Mouse (Mus musculus) megakaryocyte-erythroid progenitor cell, adult 5-6 weeks (primary cell): ENCODE data around the gene Faf1. TPM values are rescaled to one million over a fixed set of nuclear protein-coding genes. Genes with fewer than 3 reads are reported as not detected.

ENCODE experiments used
- ATAC-seq: replicated peaks from 2 replicates; pipeline ENCODE4 v1.8.0; 2016; ENCODE audit warnings: mild to moderate bottlenecking, inconsistent platforms; ENCODE audit not compliant: severe bottlenecking, poor library complexity, low FRiP score, low TSS enrichment
- total RNA-seq, 2 experiments: library from RNA; stranded (forward) in 1 of 2; stranded (reverse) in 1 of 2; fragments of 200-1000, 215-1000 nt in 1 of 2; fragments of >200 nt in 1 of 2; fragmentation: Nextera tagmentation in 1 of 2; gene quantifications; 2 replicates each; pipeline ENCODE4 v1.2.3; 2014 to 2017

The Faf1 gene
- total RNA-seq (2014; fragmentation: Nextera tagmentation) (36.9 and 45.3 TPM in 2 replicates), total RNA-seq (2017) (45.1 and 94.8 TPM in 2 replicates)

DNA sequence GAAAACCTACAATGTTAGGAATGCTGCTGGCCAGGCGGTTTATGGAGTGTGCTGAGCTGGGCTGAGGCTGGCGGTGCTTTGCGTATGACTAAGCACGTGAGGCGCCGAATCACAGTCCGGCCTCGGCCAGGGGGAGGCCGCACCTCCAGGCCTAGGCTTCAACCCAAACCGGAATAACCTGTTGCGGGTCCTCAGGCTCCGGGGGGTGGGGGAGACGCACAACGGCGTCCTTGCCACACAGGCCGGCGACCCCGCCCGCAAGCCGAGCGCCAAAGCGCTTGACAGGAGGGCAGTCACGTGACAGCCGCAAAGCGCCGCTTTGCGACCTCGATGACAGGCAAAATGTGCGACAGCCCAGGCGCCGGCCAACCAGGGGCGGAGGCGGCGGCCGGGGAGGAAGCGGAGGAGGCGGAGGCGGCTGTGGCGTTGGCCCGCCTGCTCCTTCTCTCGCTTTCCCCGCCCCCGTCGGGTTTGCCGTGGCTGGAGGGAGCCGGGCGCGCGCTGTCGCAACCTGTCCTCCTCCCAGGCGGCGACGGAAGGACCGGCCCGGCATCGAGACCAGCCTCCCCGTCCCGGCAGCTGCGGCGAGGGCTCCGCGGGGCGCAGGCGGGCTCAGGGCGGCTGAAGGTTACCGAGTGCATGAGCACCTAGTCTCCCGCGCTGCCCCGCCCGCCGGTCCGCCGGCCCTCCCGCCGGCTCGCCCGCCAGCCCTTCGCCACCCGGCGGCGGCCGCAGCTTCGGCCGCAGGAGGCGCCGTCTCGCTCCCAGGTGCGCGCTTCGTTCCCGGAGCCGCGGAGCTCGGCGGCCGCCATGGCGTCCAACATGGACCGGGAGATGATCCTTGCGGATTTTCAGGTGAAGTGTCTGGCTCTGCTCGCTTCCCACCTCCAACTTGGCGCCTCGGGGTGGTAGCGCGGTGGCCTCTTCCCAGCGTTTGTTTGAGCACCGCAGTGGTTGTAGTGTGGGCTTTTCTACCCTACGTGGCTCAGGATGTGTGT lies at the start of gene Faf1:
Faf1 (plus strand) TSS at position 371 of the 998 bp plus-strand sequence.
- ATAC-seq, result peak; percentile 97

GRCm38 (mm10) chr4:109630215-109630614 lies 46.2 kb upstream of the Faf1 start:
- ATAC-seq, result no peak

DNA sequence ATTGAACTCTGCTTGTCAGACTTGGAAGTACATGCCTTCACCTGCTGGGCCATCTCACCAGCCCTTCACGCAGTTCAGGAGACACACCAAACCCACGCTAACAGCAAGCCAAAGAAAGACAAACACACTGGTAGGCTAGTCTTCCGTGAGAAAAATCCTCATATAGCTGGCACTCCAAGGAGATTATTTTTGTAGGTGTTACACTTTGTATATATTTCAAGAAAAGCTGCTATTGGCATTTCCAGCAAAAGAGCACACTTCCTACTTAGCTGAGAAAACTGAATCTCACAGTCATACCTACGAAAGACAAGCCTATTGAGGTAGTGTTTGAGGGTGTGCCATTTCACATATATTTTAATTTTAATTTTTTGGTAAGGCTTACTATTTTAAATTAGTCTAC lies 45.4 kb upstream of the Faf1 start:
- no peak for ATAC-seq

- no peak for ATAC-seq
Observed at GRCm38 (mm10) chr4:109634971-109635370, 41.4 kb upstream of the Faf1 start.

- no peak for ATAC-seq
Observed at GRCm38 (mm10) chr4:109639356-109639755, 37.0 kb upstream of the Faf1 start.

DNA sequence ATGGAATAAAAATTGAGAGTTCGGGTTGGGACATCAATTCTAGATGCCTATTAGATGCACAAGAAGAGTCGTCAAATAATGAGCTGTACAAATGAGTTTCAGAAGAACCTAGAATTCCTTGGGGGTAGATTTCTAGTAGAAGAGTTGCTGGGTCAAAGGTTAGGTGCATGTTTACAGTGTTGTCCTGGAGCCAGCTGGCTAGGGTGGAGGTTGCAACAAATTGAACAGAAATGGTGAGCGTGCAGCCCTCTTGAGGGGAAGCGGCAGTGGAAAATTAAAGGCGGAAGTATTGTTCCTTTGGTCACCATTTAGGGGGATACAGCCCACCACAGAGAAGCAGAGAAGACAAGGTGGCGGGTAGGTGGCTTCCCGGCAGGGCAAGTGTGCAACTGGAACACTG lies 36.2 kb upstream of the Faf1 start:
- ATAC-seq, result no peak

- no peak for ATAC-seq
Observed at GRCm38 (mm10) chr4:109641451-109641850, 34.9 kb upstream of the Faf1 start.

DNA sequence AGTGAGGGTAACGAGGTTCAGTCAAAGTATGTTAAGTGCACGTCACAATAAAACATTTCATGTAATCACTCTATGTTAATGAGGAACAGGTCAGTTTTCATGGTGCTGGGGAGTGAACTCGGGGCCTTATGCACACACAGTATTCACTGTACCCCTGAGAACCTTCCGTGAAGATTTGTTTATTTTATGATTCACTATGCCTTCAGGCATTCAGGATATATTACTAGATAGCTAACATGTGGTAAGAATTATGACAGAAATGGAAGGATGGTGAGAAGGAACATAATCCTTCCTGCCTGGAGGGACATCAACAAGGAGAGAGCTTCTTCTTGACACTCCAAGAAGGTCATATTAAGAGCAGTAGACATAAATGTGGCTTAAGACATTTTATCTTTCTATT lies 29.1 kb upstream of the Faf1 start:
- no peak for ATAC-seq

- no peak for ATAC-seq
Observed at GRCm38 (mm10) chr4:109649331-109649730, 27.1 kb upstream of the Faf1 start.

DNA sequence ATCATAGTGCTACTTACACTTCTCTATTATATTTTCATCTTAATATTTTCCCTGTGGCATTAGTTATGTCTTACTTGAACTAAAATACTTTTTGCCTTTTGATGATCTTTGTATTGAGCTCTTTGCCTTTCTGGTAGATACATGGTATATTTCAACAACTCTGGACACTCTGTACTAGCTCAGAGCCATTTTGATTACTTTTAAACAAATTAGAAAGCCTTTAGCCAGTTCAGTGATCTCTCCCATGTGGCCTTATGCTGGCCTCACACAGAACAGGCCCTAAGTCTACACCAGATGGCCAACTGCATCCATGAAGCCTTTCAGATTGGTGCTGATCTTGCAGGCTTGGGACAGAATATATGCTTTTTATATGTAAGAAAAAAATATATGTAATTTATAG lies 23.1 kb upstream of the Faf1 start:
- ATAC-seq, result no peak

DNA sequence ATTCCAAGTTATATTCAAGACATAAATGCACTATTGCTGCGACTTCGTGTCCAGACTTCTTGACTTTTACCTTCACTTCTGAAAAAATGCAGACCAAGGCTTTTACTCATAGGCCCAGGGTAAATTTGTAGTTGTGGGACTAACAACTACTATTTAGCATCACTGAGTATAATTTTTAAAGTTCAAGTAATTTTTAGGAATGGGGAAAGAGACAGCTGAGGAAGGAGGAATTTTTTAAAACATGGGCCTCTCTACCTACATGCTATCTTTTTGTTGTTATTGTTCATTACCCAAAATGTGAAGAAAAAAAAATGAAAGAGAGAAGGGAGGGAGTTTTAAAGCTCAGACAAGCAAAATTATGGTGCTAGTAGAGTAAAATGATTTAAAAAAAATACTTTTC lies 21.7 kb upstream of the Faf1 start:
- no peak for ATAC-seq

DNA sequence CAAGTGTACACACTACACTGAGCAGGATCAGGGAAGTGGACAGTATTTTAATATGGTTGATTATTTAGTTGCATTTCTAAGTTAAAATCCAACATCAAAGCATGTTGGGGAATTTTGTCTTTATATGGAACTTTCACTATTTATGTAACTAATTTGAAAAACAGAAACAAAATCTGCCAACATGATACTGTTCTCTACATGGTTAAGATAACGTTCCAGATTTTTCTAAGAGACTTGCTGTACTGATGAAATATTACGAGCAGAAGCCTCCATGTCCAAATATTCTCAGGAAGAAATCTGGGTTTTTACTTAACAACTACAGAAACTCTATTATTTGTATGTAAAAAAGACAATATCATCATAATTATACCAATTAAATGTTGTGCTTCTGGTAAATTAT lies 20.6 kb upstream of the Faf1 start:
- no peak for ATAC-seq

- no peak for ATAC-seq
Observed at GRCm38 (mm10) chr4:109656301-109656700, 20.1 kb upstream of the Faf1 start.

GRCm38 (mm10) chr4:109657021-109657850 lies 19.2 kb upstream of the Faf1 start:
- peak; percentile 70 for ATAC-seq

DNA sequence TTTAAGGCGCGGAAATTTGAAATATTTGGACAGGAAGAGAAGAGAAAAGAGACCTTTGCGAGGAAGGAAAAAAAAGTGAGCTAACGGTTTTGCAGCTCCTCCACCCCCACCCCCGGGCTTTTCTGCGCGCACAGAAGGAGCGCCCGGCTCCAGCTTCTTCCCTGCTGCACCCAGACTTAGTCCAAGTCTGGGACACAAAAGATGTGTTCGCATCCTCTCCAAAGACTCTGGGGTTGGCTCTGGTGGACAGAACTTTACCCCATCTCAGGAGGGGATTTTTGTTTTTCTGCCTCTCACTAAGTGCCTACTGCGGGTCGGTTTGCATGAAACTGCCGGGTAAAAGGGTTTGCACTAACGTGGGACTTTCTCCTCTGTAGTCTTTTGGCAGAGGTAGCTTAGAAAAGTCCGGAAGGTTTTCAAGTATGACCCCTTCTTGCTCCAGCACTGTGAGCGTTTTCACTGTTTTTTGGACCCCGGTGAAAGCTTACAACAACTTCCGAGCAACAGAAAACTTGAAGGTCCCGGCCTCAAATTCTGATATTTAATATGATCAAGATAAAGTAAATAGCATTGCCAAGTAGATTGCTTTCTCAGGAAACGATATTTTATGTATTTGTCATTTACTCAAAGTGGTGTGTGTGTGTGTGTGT lies 18.4 kb upstream of the Faf1 start:
- ATAC-seq, result peak; percentile 55

DNA sequence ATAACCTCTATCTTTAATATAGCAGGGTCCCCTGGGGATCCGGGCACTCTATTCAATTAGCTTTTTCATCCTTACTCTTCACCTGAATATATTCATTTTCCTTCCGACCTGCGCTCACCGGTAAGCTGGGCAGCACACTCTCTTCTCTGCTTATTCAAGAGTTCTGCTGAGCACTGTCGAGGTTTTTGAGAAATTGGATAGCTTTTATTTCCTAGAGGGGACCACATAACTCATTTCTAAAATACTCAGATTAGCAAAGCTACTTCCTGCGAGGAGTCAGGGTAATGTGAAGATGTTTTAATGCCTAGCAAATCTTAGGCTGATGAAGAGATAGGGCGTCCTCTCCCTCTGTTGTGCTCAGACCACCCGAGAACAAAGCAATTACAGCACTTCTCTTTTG lies 17.6 kb upstream of the Faf1 start:
- ATAC-seq, result no peak

DNA sequence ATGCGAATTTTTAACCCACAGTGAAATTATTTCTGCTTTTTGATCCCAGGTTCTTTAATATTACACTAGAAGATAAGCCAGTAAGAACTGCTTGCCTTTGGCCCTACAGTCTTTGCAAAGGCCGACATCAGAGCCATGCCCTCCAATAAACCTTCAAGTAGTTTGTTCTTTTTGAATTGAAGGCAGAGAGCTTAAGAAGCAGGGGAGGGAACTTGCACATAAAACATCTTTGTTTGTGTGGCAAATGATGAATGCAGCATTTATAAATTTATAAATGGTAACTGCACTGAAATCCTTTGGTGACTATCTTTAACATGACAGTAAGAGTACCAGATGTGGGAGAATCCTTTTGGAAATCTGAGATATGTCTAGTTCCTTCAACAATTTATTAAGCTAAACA lies 16.8 kb upstream of the Faf1 start:
- no peak for ATAC-seq

- ATAC-seq, result no peak
Observed at GRCm38 (mm10) chr4:109660568-109660967, 15.8 kb upstream of the Faf1 start.

GRCm38 (mm10) chr4:109661183-109661582 lies 15.2 kb upstream of the Faf1 start:
- ATAC-seq, result no peak

DNA sequence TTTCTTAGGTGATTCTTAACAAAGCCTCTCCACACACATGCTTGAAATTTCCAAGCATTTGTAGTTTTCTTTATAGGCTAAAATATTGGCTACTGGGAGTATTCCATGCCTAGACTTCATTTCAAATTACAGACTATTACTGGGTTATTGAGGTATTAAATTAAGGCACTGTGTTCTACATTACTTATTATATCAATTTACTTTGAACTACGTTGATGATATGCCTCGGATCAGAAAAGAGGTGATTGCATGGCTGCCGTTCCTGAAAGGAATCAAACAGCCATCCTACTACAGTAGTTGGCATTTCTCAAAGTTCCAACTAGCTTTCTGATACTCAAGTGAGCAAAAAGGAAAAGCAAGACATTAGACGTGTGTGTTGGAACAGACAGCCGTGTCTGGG lies 14.1 kb upstream of the Faf1 start:
- ATAC-seq, result no peak
